Mouse (Mus musculus): ENCODE data around the gene Prl8a6. TPM values are rescaled to one million over a fixed set of nuclear protein-coding genes. Genes with fewer than 3 reads are reported as not detected.

The Prl8a6 gene
- total RNA-seq (2021), result not detected
- long read RNA-seq, experiment 1, result 0 reads
- long read RNA-seq, experiment 2, result 0 reads

GRCm38 (mm10) chr13:27438588-27438987 lies at the start of gene Prl8a6:
Prl8a6 (minus strand) TSS chr13:27438688.
- DNase-seq (ENCODE audit: low spot score in 2 of 2), result no peak

DNA sequence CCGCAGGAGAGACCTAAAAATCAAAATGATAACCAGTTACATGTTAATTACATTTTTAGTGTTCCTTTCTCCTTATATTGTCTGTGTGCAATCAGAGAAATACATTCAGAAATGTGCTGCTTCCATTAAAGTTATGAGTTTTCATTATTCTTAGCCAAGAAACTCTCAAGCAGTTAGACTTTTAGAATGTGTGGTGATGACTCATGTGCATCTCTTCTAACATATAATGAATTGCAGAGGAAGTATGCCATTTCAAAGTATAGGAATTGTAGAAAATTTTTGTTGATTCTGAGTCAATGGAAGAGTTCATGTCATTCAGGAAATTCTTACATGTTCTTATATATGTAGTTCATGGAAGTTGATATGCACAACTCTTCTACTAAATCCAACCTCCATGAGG lies 5.3 kb downstream of the Prl8a6 start:
- DNase-seq (ENCODE audit: low spot score in 2 of 2), result no peak

DNA sequence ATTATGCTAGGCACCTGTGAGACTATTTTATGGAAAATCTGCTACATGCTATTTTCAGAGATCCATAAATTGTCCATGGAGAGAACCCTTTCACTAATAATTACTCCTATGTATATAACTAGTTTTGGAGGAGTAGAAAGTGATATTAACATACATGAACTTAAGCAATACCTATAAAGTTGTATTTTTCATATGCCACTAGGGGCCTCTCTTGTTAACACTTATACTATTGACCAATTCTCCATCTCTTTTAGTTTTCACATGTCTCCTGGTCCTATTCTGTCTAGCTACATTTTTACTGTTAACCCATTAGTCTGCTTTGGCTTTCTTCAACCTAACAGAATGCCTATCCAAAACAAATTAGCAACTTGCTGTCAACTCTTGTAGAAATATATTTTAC lies 24.8 kb downstream of the Prl8a6 start:
- DNase-seq (ENCODE audit: low spot score in 2 of 2), result no peak

- no peak for DNase-seq (ENCODE audit: low spot score in 2 of 2)
These were observed 39.3 kb downstream of the Prl8a6 start for GRCm38 (mm10) chr13:27399061-27399724.

DNA sequence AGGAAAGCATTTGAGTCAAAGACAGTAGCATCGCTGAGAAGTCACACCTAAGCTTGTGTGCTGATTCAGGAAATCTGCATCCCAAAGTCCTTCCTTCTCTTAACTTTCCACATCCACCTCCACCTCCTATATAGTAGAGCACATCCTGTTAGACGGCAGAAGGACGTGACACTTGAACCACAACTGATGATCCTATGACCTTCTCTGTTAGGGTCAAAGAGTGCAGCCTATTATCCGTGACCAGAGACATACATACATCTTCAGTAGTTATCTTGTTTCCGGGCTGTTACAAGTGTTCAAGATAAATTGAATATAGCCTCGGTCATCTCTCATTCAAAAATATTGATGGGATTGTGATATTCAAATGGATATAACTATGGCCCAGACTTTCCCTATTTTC lies 47.7 kb downstream of the Prl8a6 start, which contains the start of gene Prl2b1:
Gene Prl2b1 (minus strand): TSS at position 101 of the 400 bp plus-strand sequence.
- DNase-seq (ENCODE audit: low spot score in 2 of 2), result no peak

Other genes with a start within 250 kb of the Prl8a6 start
- gene Prl3c1, start 242.0 kb downstream of the Prl8a6 start, total RNA-seq (2021), result not detected
- gene Prl3b1, start 196.8 kb downstream of the Prl8a6 start, total RNA-seq (2021), result not detected
- gene Prl3a1, start 179.3 kb downstream of the Prl8a6 start, total RNA-seq (2021), result not detected
- gene Prl6a1, start 126.1 kb downstream of the Prl8a6 start, total RNA-seq (2021), result not detected
- gene Prl8a2, start 93.0 kb downstream of the Prl8a6 start, total RNA-seq (2021), result 1 to 10 TPM in 1 of 2 experiments, under 1 TPM in 1; 0.90 to 2.2 TPM
- not detected for gene Prl2b1, start 47.8 kb downstream of the Prl8a6 start, total RNA-seq (2021)
- not detected for gene Prl8a8, start 74.5 kb upstream of the Prl8a6 start, total RNA-seq (2021)
- not detected for gene Prl8a9, start 125.9 kb upstream of the Prl8a6 start, total RNA-seq (2021)
- gene Prl8a1, start 143.5 kb upstream of the Prl8a6 start, total RNA-seq (2021), result not detected
- gene Prl7b1, start 171.9 kb upstream of the Prl8a6 start, total RNA-seq (2021), result not detected
- gene Prl7a1, start 203.8 kb upstream of the Prl8a6 start, total RNA-seq (2021), result not detected
- gene Prl7a2, start 229.3 kb upstream of the Prl8a6 start, total RNA-seq (2021), result not detected

All from adrenal gland, adult 18-20 months (tissue).